Mouse (Mus musculus) MEL (cell line): ENCODE measurements around the gene Rtl3.

Experiments used
- CHD1 ChIP-seq: IDR thresholded peaks from 2 replicates; pipeline ENCODE4 v1.6.1; 2012; ENCODE audit warnings: low read depth, mild to moderate bottlenecking, inconsistent platforms, low read length, improper control_type of control experiment
- CHD2 ChIP-seq: IDR thresholded peaks from 2 replicates; pipeline ENCODE4 v1.6.1; 2011; ENCODE audit warnings: low read length, improper control_type of control experiment
- CTCF ChIP-seq, 3 experiments: IDR thresholded peaks in 2 of 3; conservative IDR thresholded peaks in 1 of 3; 2 replicates each; pipeline ENCODE4 v1.5.1; 2011 to 2012; ENCODE audit warnings: low read length in 3 of 3, low read depth in 2 of 3, mild to moderate bottlenecking in 2 of 3, improper control_type of control experiment in 1 of 3, inconsistent platforms in 1 of 3, mixed read lengths in 1 of 3, moderate library complexity in 1 of 3; ENCODE audit not compliant: control insufficient read depth in 1 of 3, insufficient read depth in 1 of 3, poor library complexity in 1 of 3, severe bottlenecking in 1 of 3
- EP300 ChIP-seq, 2 experiments: IDR thresholded peaks; 2 replicates each; pipeline ENCODE4 v1.6.1; 2011; ENCODE audit warnings: improper control_type of control experiment in 2 of 2, low read length in 2 of 2, low read depth in 1 of 2, mild to moderate bottlenecking in 1 of 2
- JUND ChIP-seq: IDR thresholded peaks from 2 replicates; pipeline ENCODE4 v1.6.1; 2011; ENCODE audit warnings: low read depth, mild to moderate bottlenecking, improper control_type of control experiment, low read length
- MXI1 ChIP-seq: IDR thresholded peaks from 2 replicates; pipeline ENCODE4 v1.6.1; 2011; ENCODE audit warnings: mild to moderate bottlenecking, low read depth, low read length, improper control_type of control experiment
- NRF1 ChIP-seq: IDR thresholded peaks from 2 replicates; pipeline ENCODE4 v1.6.1; 2014; ENCODE audit warnings: low read depth, mild to moderate bottlenecking, inconsistent platforms, low read length, improper control_type of control experiment, moderate library complexity; ENCODE audit not compliant: poor library complexity, insufficient read depth, severe bottlenecking
- RCOR1 ChIP-seq: IDR thresholded peaks from 2 replicates; pipeline ENCODE4 v1.6.1; 2012; ENCODE audit warnings: low read depth, mild to moderate bottlenecking, inconsistent platforms, low read length, improper control_type of control experiment
- SIN3A ChIP-seq: IDR thresholded peaks from 2 replicates; pipeline ENCODE4 v1.6.1; 2012; ENCODE audit warnings: low read length, improper control_type of control experiment, inconsistent platforms
- TBP ChIP-seq: IDR thresholded peaks from 2 replicates; pipeline ENCODE4 v1.8.0; 2011; ENCODE audit warnings: low read depth, low read length, improper control_type of control experiment
- USF1 ChIP-seq: IDR thresholded peaks from 2 replicates; pipeline ENCODE4 v1.6.1; 2014; ENCODE audit warnings: low read depth, mild to moderate bottlenecking, inconsistent platforms, low read length, improper control_type of control experiment, moderate library complexity
- USF2 ChIP-seq, 2 experiments: IDR thresholded peaks; 2 replicates each; pipeline ENCODE4 v1.6.1; 2011 to 2012; ENCODE audit warnings: improper control_type of control experiment in 2 of 2, low read length in 2 of 2, borderline replicate concordance in 1 of 2, inconsistent platforms in 1 of 2, low read depth in 1 of 2, mild to moderate bottlenecking in 1 of 2; ENCODE audit not compliant: insufficient read depth in 1 of 2

DNA sequence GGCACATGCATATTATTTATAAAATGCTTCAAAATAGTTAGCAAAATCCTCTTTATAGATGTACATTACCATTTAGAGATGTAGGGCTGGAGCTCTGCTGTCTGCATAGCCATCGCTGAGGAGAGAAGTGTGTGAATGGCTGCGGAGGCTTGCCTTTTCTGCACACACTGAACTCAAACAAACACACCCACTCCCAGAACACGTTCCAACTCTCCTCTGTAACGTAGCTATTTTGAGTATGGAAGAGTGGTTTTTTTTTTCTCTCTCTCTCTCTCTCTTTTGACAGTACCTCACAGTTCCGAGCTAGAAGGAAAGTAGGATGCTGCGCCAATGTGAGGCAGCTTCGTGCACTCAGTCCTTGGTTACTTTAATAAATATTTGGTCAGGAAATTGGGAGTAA lies at the start of gene Rtl3:
- TF ChIP-seq CHD1 (no peak), CTCF (IDR thresholded peaks at IDR 0.05 in 2 of 3, conservative IDR thresholded peaks at IDR 0.05 in 1 of 3; ENCODE audit: control insufficient read depth in 1 of 3, insufficient read depth in 1 of 3, low read depth in 2 of 3, low read length in 3 of 3, poor library complexity in 1 of 3, severe bottlenecking in 1 of 3) (no peak), SIN3A (no peak), MXI1 (no peak), EP300 (IDR thresholded peaks at IDR 0.05; ENCODE audit: low read depth in 1 of 2, low read length in 2 of 2) (no peak), TBP (no peak), USF1 (no peak), CHD2 (no peak), USF2 (IDR thresholded peaks at IDR 0.05; ENCODE audit: borderline replicate concordance in 1 of 2, insufficient read depth in 1 of 2, low read depth in 1 of 2, low read length in 2 of 2) (no peak), RCOR1 (no peak), JUND (no peak), NRF1 (no peak)
